Mouse (Mus musculus) embryo, embryonic 9.5 days (tissue): ENCODE measurements around the gene Ogdh.

Source experiments
- DNase-seq: peaks from one replicate; pipeline ENCODE4 v3.0.0-alpha.2; 2017; ENCODE audit errors: extremely low spot score

Gene Ogdh

GRCm38 (mm10) chr11:6405591-6406081, 114.2 kb downstream of the Ogdh start:
- DNase-seq = no peak
